Mouse (Mus musculus): ENCODE measurements around the gene Gpr142. TPM values are rescaled to one million over a fixed set of nuclear protein-coding genes. Genes with fewer than 3 reads are reported as not detected.

Gpr142 gene
- total and polyA plus RNA-seq, 2 experiments from 2014 or later = not detected

DNA sequence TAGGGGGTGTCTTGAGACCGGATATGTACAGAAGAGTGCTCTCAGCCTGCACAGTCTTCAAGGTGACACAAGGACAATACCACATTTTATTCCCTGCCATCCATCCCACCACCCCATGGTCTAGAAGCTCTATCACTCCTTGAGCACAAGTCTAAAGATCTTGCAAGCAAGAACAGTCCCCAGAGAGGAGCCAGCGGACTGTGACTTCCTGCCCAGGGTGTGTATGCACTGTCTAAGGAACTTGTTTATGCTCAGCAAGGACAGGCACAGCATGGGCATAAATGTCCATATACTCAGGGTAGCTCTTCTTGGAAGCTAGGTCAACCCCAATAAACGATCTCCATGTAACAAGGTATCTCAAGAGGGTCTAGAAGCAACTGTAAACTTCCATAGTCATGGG is 743 bp upstream of the Gpr142 start:
- no peaks in the 10 kb centered on the region; the same call in 1 of the 2 replicates for H3K9me3 ChIP-seq (replicated peaks; ENCODE audit: control insufficient read depth, low read length)
- no peak overlapping the region for H3K9ac ChIP-seq (replicated peaks; ENCODE audit: low read depth, low read length)
- 64% methylated on average over 3 of the region's 3 CpGs for whole genome bisulfite sequencing
- no peak overlapping the region for H3K27ac ChIP-seq (ENCODE audit: low read depth)
- H3K4me3 ChIP-seq (ENCODE audit: low read depth, low read length) = no peak overlapping the region
- H3K4me1 ChIP-seq (ENCODE audit: control insufficient read depth, insufficient read depth) = no peaks in the 10 kb centered on the region
- TF ChIP-seq CTCF (IDR thresholded peaks at IDR 0.05; ENCODE audit: low read depth) (no peak), EP300 (IDR thresholded peaks at IDR 0.05; ENCODE audit: low read depth) (no peak)
- no peaks in the 10 kb centered on the region for H3K36me3 ChIP-seq (replicated peaks; ENCODE audit: control insufficient read depth, insufficient read depth, low read length)
- H3K4me2 ChIP-seq (ENCODE audit: low read depth, low read length) = no peak overlapping the region
- no peak for ATAC-seq (ENCODE audit: insufficient read depth, low read depth)
- DNase-seq (ENCODE audit: low spot score) = no peak
- peaks cover 26% of the 10 kb centered on the region for H3K27me3 ChIP-seq (ENCODE audit: control insufficient read depth, insufficient read depth, low read length)

DNA sequence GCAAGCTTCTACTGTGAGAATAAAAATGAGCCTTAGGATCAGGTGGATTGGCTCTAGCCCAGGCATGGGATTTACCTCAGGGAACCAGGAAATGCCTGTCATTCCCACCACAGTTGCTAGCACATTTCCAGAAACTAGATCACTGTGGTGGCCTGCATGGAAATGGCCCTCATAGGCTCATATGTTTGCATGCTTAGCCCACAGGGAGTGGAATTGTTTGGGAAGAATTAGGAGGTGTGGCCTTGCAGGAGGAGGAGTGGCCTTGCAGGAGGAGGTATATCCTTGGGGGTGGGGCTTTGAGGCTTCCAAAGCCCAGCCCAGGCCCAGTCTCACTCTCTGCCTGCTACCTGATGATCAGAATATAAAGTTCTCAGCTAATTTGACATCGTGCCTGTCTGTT is 3.2 kb downstream of the Gpr142 start:
- H3K9me3 ChIP-seq (replicated peaks; ENCODE audit: control insufficient read depth, low read length) = no peaks in the 10 kb centered on the region; the same call in 1 of the 2 replicates
- 0 out of 2 replicates have a peak, but pooled peaks cover 4% of the 10 kb centered on the region for H3K27me3 ChIP-seq (ENCODE audit: control insufficient read depth, insufficient read depth, low read length)
- TF ChIP-seq EP300 (IDR thresholded peaks at IDR 0.05; ENCODE audit: low read depth) (no peak), CTCF (IDR thresholded peaks at IDR 0.05; ENCODE audit: low read depth) (no peak)
- H3K4me2 ChIP-seq (ENCODE audit: low read depth, low read length) = no peak overlapping the region
- ATAC-seq (ENCODE audit: insufficient read depth, low read depth) = no peak
- no peaks in the 10 kb centered on the region for H3K4me1 ChIP-seq (ENCODE audit: control insufficient read depth, insufficient read depth)
- 96% methylated on average over 1 of the region's 1 CpGs for WGBS
- no peak overlapping the region for H3K9ac ChIP-seq (replicated peaks; ENCODE audit: low read depth, low read length)
- no peaks in the 10 kb centered on the region for H3K36me3 ChIP-seq (replicated peaks; ENCODE audit: control insufficient read depth, insufficient read depth, low read length)
- no peak for DNase-seq (ENCODE audit: low spot score)
- H3K4me3 ChIP-seq (ENCODE audit: low read depth, low read length) = no peak overlapping the region
- no peak overlapping the region for H3K27ac ChIP-seq (ENCODE audit: low read depth)

DNA sequence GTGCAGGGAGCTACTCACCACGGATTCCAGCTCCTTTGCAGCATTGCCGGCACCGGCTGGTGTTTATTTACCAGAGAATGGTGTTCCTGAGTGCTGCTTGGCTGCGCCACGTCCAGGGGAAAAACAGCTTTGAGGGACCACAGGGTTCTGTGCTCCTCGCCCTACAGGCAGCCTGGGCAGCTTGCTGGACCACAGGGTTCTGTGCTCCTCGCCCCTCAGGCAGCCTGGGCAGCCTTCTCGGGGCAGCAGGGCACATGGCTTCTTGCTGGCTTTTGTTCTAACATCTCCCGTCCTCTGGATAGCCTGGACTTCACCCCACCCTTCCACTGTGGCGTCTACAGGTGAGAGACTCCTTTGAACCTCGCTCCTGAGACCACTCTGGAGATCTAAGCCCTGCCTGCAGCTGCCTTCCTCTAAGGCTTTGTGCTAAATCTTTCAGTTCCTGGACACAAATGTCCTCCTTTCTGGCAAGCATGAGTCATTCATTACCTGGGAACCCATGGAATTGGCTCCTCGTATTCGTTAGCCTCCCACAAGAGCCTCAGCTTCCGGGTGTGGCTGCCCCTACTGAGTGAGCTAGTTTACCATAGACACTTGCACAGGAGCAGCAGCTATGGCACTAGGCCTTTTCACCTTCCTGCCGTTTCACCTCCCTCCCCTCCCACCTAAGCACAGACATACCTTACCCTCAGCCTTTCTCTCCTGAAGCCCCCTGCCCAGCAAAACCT is 4.0 kb downstream of the Gpr142 start:
- no peak overlapping the region for H3K4me2 ChIP-seq (ENCODE audit: low read depth, low read length)
- no peak for DNase-seq (ENCODE audit: low spot score)
- H3K4me1 ChIP-seq (ENCODE audit: control insufficient read depth, insufficient read depth) = no peaks in the 10 kb centered on the region
- no peaks in the 10 kb centered on the region; the same call in 1 of the 2 replicates for H3K9me3 ChIP-seq (replicated peaks; ENCODE audit: control insufficient read depth, low read length)
- no peak overlapping the region for H3K4me3 ChIP-seq (ENCODE audit: low read depth, low read length)
- H3K27me3 ChIP-seq (ENCODE audit: control insufficient read depth, insufficient read depth, low read length) = no peaks in the 10 kb centered on the region
- TF ChIP-seq CTCF (IDR thresholded peaks at IDR 0.05; ENCODE audit: low read depth) (no peak), EP300 (IDR thresholded peaks at IDR 0.05; ENCODE audit: low read depth) (no peak)
- no peak overlapping the region for H3K27ac ChIP-seq (ENCODE audit: low read depth)
- H3K9ac ChIP-seq (replicated peaks; ENCODE audit: low read depth, low read length) = no peak overlapping the region
- ATAC-seq (ENCODE audit: insufficient read depth, low read depth) = no peak
- H3K36me3 ChIP-seq (replicated peaks; ENCODE audit: control insufficient read depth, insufficient read depth, low read length) = no peaks in the 10 kb centered on the region
- WGBS = 57% methylated on average over 15 of the region's 15 CpGs

DNA sequence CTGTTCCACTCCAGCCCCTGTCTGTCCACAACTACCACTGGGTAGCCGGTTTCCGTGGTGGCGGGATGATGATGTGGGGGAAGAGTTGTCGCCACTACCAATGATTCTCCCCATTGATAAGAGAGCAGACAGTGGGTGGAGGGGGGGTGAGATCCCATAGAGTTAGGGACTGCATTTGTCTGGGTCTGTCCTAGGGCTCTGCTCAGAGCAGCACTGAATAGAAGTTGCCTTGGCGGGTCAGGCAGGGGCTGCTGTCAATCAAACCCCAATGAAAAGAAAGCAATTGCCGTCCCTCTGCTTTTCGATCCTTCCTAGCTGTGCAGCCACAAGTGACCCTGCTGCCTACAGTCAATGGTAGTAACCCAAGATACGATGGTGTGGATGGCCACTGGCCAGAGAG is 5.3 kb downstream of the Gpr142 start:
- DNase-seq (ENCODE audit: low spot score) (no peak), ATAC-seq (ENCODE audit: insufficient read depth, low read depth) (no peak)
- Histone ChIP-seq H3K27me3 (ENCODE audit: control insufficient read depth, insufficient read depth, low read length) (no peaks in the 10 kb centered on the region), H3K27ac (ENCODE audit: low read depth) (no peak overlapping the region), H3K4me1 (ENCODE audit: control insufficient read depth, insufficient read depth) (no peaks in the 10 kb centered on the region), H3K4me3 (ENCODE audit: low read depth, low read length) (no peak overlapping the region), H3K9me3 (replicated peaks; ENCODE audit: control insufficient read depth, low read length) (no peaks in the 10 kb centered on the region; the same call in 1 of the 2 replicates), H3K36me3 (replicated peaks; ENCODE audit: control insufficient read depth, insufficient read depth, low read length) (no peaks in the 10 kb centered on the region), H3K4me2 (ENCODE audit: low read depth, low read length) (no peak overlapping the region), H3K9ac (replicated peaks; ENCODE audit: low read depth, low read length) (no peak overlapping the region)
- no peak for TF ChIP-seq CTCF (IDR thresholded peaks at IDR 0.05; ENCODE audit: low read depth)
- no peak for TF ChIP-seq EP300 (IDR thresholded peaks at IDR 0.05; ENCODE audit: low read depth)
- WGBS = 51% methylated on average over 8 of the region's 8 CpGs

GRCm38 (mm10) chr11:114807025-114807424 is 8.3 kb downstream of the Gpr142 start:
- no peak overlapping the region for H3K27ac ChIP-seq (ENCODE audit: low read depth)
- ATAC-seq (ENCODE audit: insufficient read depth, low read depth) = no peak
- 64% methylated on average over 2 of the region's 2 CpGs for WGBS

More at GRCm38 (mm10) chr11:114807025-114807424, 8.3 kb downstream of the Gpr142 start:
- no peak for DNase-seq (ENCODE audit: low spot score)
- Histone ChIP-seq H3K4me1 (ENCODE audit: control insufficient read depth, insufficient read depth) (no peaks in the 10 kb centered on the region), H3K27me3 (ENCODE audit: control insufficient read depth, insufficient read depth, low read length) (no peaks in the 10 kb centered on the region), H3K36me3 (replicated peaks; ENCODE audit: control insufficient read depth, insufficient read depth, low read length) (no peaks in the 10 kb centered on the region), H3K4me3 (ENCODE audit: low read depth, low read length) (no peak overlapping the region), H3K9ac (replicated peaks; ENCODE audit: low read depth, low read length) (no peak overlapping the region), H3K9me3 (replicated peaks; ENCODE audit: control insufficient read depth, low read length) (no peaks in the 10 kb centered on the region), H3K4me2 (ENCODE audit: low read depth, low read length) (no peak overlapping the region)
- no peak for TF ChIP-seq CTCF (IDR thresholded peaks at IDR 0.05; ENCODE audit: low read depth)
- no peak for TF ChIP-seq EP300 (IDR thresholded peaks at IDR 0.05; ENCODE audit: low read depth)
